In genomic region chr14:118234541-118235210, GRCm38 (mm10) we compare ENCODE assay signal across 9 mouse cellular contexts. TPM values are rescaled to one million over a fixed set of nuclear protein-coding genes. Genes with fewer than 3 reads are reported as not detected.
DNase-seq lines count a peak whose midpoint lies in the region; ATAC-seq and TF ChIP-seq lines count a peak whose summit lies in the region.
"Had no signal": no experiment of that assay in that cellular context is flagged by ENCODE, and none has a peak within 500 bp of the region (broad histone marks: within the 10 kb centered on the region; RNA-seq: fewer than 3 reads in every experiment).

No protein-coding gene starts in this region.

- H3K9me3 ChIP-seq in hindbrain, embryonic 10.5 days: no peaks in the 10 kb centered on the region

- intact Hi-C loops in left cerebral cortex, adult 2 months (cut with DNase I): loop anchor here (5.0 kb wide), 2 partner anchors 153 to 623 kb away; no protein-coding TSS in a partner anchor

- H3K36me3 ChIP-seq in hindbrain, embryonic 10.5 days: peaks cover 19% of the 10 kb centered on the region

- peak overlapping the region; percentile 40 for H3K4me3 ChIP-seq in left cerebral cortex, adult 2 months
- H3K4me3 ChIP-seq in hindbrain, embryonic 10.5 days: peak overlapping the region; percentile 84

- ATAC-seq in megakaryocyte progenitor cell, adult 5-6 weeks (replicated peaks; ENCODE audit: poor library complexity): 0 out of 2 replicates have a peak, but pooled peaks have one; percentile 5

- no peak for DNase-seq in left cerebral cortex, adult 2 months (ENCODE audit: extremely low spot score in 1 of 2, low spot score in 2 of 2)
- DNase-seq in left cerebral cortex, adult 8-10 months (ENCODE audit: low spot score in 2 of 2): no peak
- peak; percentile 70 for DNase-seq in brain, embryonic 14.5 days (ENCODE audit: low read depth)
- peak; percentile 71 for DNase-seq in hindbrain, embryonic 10.5 days (ENCODE audit: low spot score)
- no peak for DNase-seq in yolk sac, embryonic 10.5 days (ENCODE audit: low spot score)
- DNase-seq in cerebellum, postnatal 14 days: no peak
- DNase-seq in right cerebral cortex, adult 2 months (ENCODE audit: low spot score in 2 of 2): no peak

- TF ChIP-seq CTCF in left cerebral cortex, adult 2 months (IDR thresholded peaks at IDR 0.05): no peak
- no peak for TF ChIP-seq CTCF in brain, embryonic 14.5 days (IDR thresholded peaks at IDR 0.05; ENCODE audit: borderline replicate concordance, extremely low read depth, insufficient read depth, insufficient read length)

- H3K4me1 ChIP-seq in hindbrain, embryonic 10.5 days (replicated peaks): peaks cover 75% of the 10 kb centered on the region

- H3K27me3 ChIP-seq in hindbrain, embryonic 10.5 days (ENCODE audit: insufficient read depth, poor library complexity, severe bottlenecking): peaks cover 83% of the 10 kb centered on the region

- no peak for TF ChIP-seq POLR2A in brain, embryonic 14.5 days (IDR thresholded peaks at IDR 0.05; ENCODE audit: borderline replicate concordance, extremely low read depth, insufficient read depth, insufficient read length, poor library complexity, severe bottlenecking)

- no peak overlapping the region for H3K27ac ChIP-seq in left cerebral cortex, adult 2 months
- H3K27ac ChIP-seq in hindbrain, embryonic 10.5 days: peak overlapping the region; percentile 96

- WGBS in hindbrain, embryonic 10.5 days: under 1% methylated on average over 83 of the region's 84 CpGs

RNA-seq across cellular contexts. Expression of gene Sox21, which starts 2.2 kb away (rescaled TPM):
- total RNA-seq in left cerebral cortex, adult 2 months (2021): 10 to 100 TPM in 1 of 2 experiments, 1 to 10 TPM in 1; 10.0 to 10.6 TPM
- 1 to 10 TPM; 7.0 to 8.6 (median 8.0) TPM for total RNA-seq in left cerebral cortex, adult 8-10 months (2022)
- polyA plus RNA-seq in brain, embryonic 14.5 days (2012; rRNA removed): 28.5 and 31.1 TPM in 2 replicates
- polyA plus RNA-seq in hindbrain, embryonic 10.5 days (2016; fragmentation: Nextera tagmentation; extraction: Ambion mirVana): 7.6 and 9.3 TPM in 2 replicates
- not detected in 2 replicates for total RNA-seq in megakaryocyte progenitor cell, adult 5-6 weeks (2015)
- total RNA-seq in megakaryocyte progenitor cell, adult 5-6 weeks (2017): not detected in 2 replicates

RNA-seq across cellular contexts. Expression of gene Gm9376, which starts 32.1 kb away (rescaled TPM):
- total RNA-seq in left cerebral cortex, adult 2 months (2021): not detected
- not detected for total RNA-seq in left cerebral cortex, adult 8-10 months (2022)
- polyA plus RNA-seq in brain, embryonic 14.5 days (2012; rRNA removed): not detected in 2 replicates
- not detected in 2 replicates for polyA plus RNA-seq in hindbrain, embryonic 10.5 days (2016; fragmentation: Nextera tagmentation; extraction: Ambion mirVana)
- not detected in 2 replicates for total RNA-seq in megakaryocyte progenitor cell, adult 5-6 weeks (2015)
- not detected in 2 replicates for total RNA-seq in megakaryocyte progenitor cell, adult 5-6 weeks (2017)
- total RNA-seq: layer of hippocampus, postnatal 36 days had no signal

Comparison
In these comparisons a context has a peak if more than half of its experiments do, and no peak if none do; other contexts are left out.
1. DNase-seq: peak in brain, embryonic 14.5 days (single experiment) and hindbrain, embryonic 10.5 days (single experiment); none in left cerebral cortex, adult 2 months (0 of 2), left cerebral cortex, adult 8-10 months (0 of 2), yolk sac, embryonic 10.5 days (single experiment), cerebellum, postnatal 14 days (0 of 2) and right cerebral cortex, adult 2 months (0 of 2).
2. RNA of gene Sox21, which starts 2.2 kb away (total RNA-seq): 10.0 to 10.6 TPM in left cerebral cortex, adult 2 months and 7.0 to 8.6 TPM in left cerebral cortex, adult 8-10 months; not detected in megakaryocyte progenitor cell, adult 5-6 weeks; every median in the first group is over 4 times any median in the second.